Mouse (Mus musculus): ENCODE measurements around the gene Klra2. TPM values are rescaled to one million over a fixed set of nuclear protein-coding genes. Genes with fewer than 3 reads are reported as not detected.

The Klra2 gene
- polyA plus RNA-seq, 1 experiment from 2014 or later = 1.8 TPM

DNA sequence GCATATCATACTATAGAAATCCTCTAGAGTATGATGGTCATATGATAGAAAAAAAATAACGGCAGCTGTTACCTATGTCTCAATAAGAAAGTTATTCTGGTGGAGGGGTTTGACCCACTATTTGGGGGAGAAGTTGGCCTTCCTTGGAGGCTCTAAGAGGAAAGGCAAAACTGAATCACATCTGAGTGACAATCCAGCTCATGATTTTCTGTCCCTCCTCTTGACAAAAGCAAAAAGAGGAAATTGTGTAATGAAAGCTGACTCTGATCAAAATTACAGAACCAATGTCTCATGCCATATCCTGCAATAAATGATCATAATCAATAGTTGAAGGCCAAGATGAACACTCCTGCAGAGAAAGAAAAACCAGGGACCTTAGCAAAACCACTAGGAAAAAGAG lies 25.1 kb upstream of the Klra2 start:
- no peak for ATAC-seq (ENCODE audit: insufficient read depth, low FRiP score)
- Histone ChIP-seq H3K9ac (ENCODE audit: low read length) (no peak overlapping the region), H3K9me3 (replicated peaks; ENCODE audit: control insufficient read depth, low read length) (no peaks in the 10 kb centered on the region), H3K4me2 (ENCODE audit: low read depth, low read length) (no peak overlapping the region), H3K36me3 (ENCODE audit: control insufficient read depth, insufficient read depth, low read length) (no peaks in the 10 kb centered on the region), H3K27ac (ENCODE audit: low read length) (no peak overlapping the region), H3K4me3 (replicated peaks; ENCODE audit: low read length) (no peak overlapping the region), H3K4me1 (ENCODE audit: control insufficient read depth, insufficient read depth, low read length) (no peaks in the 10 kb centered on the region), H3K27me3 (ENCODE audit: control insufficient read depth, insufficient read depth, low read length) (no peaks in the 10 kb centered on the region)
- 88% methylated on average over 1 of the region's 1 CpGs for WGBS

DNA sequence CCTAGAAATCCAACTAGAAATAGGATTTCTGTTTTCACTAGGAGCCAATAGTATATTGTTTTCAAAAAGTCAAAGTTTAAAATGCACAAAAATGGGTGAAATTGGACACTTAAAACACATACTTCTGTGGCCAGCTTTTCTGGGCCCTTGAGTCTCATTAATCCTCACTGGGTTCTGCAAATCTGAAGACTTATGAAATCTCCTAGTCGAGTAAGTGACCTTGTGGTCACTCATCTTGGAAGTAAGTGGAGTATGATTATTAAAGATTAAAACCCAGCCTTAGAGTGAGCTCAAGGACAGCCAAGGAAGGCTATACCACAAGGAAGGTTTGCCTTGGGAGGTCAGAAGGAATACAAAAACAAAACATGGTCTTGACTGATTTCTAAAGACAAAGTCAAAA lies 23.1 kb upstream of the Klra2 start:
- Histone ChIP-seq H3K9me3 (replicated peaks; ENCODE audit: control insufficient read depth, low read length) (no peaks in the 10 kb centered on the region), H3K9ac (ENCODE audit: low read length) (no peak overlapping the region), H3K4me2 (ENCODE audit: low read depth, low read length) (no peak overlapping the region), H3K27ac (ENCODE audit: low read length) (no peak overlapping the region), H3K27me3 (ENCODE audit: control insufficient read depth, insufficient read depth, low read length) (no peaks in the 10 kb centered on the region), H3K4me1 (ENCODE audit: control insufficient read depth, insufficient read depth, low read length) (no peaks in the 10 kb centered on the region), H3K36me3 (ENCODE audit: control insufficient read depth, insufficient read depth, low read length) (no peaks in the 10 kb centered on the region), H3K4me3 (replicated peaks; ENCODE audit: low read length) (no peak overlapping the region)
- 45% methylated on average over 1 of the region's 1 CpGs for WGBS
- ATAC-seq (ENCODE audit: insufficient read depth, low FRiP score) = no peak

DNA sequence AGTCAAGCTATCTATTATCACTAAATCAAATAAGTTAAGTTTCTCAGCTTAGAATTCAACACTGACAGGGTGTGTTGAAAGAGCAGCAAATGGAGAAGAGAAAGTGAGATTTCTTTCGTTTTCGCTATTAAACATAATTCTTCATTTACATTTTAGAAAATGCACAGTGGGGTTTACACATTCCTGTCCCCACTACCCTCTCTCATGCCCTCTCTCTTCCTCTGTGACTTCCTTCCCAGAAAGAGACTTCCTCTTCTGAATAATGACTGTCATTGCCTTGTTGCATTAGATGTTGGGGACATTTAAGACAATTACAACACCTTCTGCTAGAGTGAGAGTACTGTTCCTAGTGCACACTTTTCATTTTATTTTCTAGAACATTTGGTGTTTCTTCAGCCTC lies 22.4 kb upstream of the Klra2 start:
- Histone ChIP-seq H3K36me3 (ENCODE audit: control insufficient read depth, insufficient read depth, low read length) (no peaks in the 10 kb centered on the region), H3K4me2 (ENCODE audit: low read depth, low read length) (no peak overlapping the region), H3K9me3 (replicated peaks; ENCODE audit: control insufficient read depth, low read length) (no peaks in the 10 kb centered on the region), H3K27me3 (ENCODE audit: control insufficient read depth, insufficient read depth, low read length) (no peaks in the 10 kb centered on the region), H3K9ac (ENCODE audit: low read length) (no peak overlapping the region), H3K4me3 (replicated peaks; ENCODE audit: low read length) (no peak overlapping the region), H3K4me1 (ENCODE audit: control insufficient read depth, insufficient read depth, low read length) (no peaks in the 10 kb centered on the region), H3K27ac (ENCODE audit: low read length) (no peak overlapping the region)
- 92% methylated on average over 2 of the region's 2 CpGs for WGBS
- no peak for ATAC-seq (ENCODE audit: insufficient read depth, low FRiP score)

DNA sequence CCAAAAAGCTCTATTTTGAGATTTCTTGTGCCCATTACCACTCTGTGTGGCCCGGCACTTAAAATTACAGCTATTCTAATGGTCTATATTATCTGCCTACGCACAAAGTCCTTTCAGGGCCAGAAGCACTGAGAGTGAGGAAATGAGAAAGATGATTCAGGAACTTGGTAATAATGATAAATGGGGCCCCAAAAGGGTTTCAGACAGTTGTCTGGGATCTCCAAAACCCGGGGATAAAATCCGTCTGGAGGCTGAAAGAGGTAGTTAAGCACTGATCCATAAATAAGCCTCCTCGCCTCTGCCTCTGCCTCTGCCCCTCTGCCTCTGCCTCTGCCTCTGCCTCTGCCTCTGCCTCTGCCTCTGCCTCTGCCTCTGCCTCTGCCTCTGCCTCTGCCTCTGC lies 17.0 kb upstream of the Klra2 start:
- H3K4me2 ChIP-seq (ENCODE audit: low read depth, low read length) = no peak overlapping the region
- WGBS = 87% methylated on average over 5 of the region's 5 CpGs
- no peak overlapping the region for H3K4me3 ChIP-seq (replicated peaks; ENCODE audit: low read length)

DNA sequence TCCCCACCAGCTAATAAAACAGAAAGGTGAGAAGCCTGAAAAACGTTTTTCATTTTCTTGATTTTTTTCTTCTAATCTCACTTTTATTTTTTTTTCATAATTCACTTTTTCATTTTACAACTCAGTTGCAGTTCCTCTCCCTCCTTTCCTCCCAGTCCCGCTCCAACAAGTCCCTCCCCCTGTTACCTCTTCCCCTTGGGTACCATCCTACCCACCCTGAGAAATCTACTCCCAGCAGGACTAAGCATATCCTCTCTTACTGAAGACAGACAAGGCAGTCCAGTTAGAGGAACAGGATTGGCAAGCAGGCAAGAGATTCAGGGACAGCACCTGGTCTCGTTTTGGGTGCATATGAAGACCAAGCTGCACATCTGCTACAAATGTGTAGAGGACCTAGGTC lies 15.6 kb upstream of the Klra2 start:
- Histone ChIP-seq H3K9ac (ENCODE audit: low read length) (no peak overlapping the region), H3K27me3 (ENCODE audit: control insufficient read depth, insufficient read depth, low read length) (no peaks in the 10 kb centered on the region), H3K4me1 (ENCODE audit: control insufficient read depth, insufficient read depth, low read length) (no peaks in the 10 kb centered on the region), H3K27ac (ENCODE audit: low read length) (no peak overlapping the region), H3K36me3 (ENCODE audit: control insufficient read depth, insufficient read depth, low read length) (no peaks in the 10 kb centered on the region), H3K9me3 (replicated peaks; ENCODE audit: control insufficient read depth, low read length) (no peaks in the 10 kb centered on the region), H3K4me3 (replicated peaks; ENCODE audit: low read length) (no peak overlapping the region), H3K4me2 (ENCODE audit: low read depth, low read length) (no peak overlapping the region)
- no peak for ATAC-seq (ENCODE audit: insufficient read depth, low FRiP score)
- 55% methylated on average over 3 of the region's 3 CpGs for WGBS

More for the DNA sequence above, 17.0 kb upstream of the Klra2 start:
- Histone ChIP-seq H3K9ac (ENCODE audit: low read length) (no peak overlapping the region), H3K27me3 (ENCODE audit: control insufficient read depth, insufficient read depth, low read length) (no peaks in the 10 kb centered on the region), H3K9me3 (replicated peaks; ENCODE audit: control insufficient read depth, low read length) (no peaks in the 10 kb centered on the region), H3K4me1 (ENCODE audit: control insufficient read depth, insufficient read depth, low read length) (no peaks in the 10 kb centered on the region), H3K27ac (ENCODE audit: low read length) (no peak overlapping the region), H3K36me3 (ENCODE audit: control insufficient read depth, insufficient read depth, low read length) (no peaks in the 10 kb centered on the region)
- ATAC-seq (ENCODE audit: insufficient read depth, low FRiP score) = no peak

DNA sequence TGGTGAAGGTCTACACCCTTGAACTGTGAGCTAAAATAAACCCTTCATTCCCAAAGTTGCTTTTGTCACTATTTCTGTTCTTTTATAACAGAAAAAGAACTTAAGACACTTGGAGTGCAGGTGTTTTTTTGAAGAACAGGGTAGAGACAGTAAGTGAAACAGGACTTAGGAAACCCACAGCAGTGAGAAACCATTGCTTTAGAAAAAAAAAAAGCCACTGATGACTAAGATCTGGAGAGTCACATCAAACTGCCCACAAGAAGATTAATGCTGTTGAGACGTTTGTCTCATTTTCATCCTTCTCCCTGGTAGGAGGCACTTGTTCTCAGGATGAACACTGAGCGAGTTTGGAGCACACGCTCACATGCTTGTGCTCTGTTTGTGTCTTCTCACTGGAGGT lies 14.8 kb upstream of the Klra2 start:
- Histone ChIP-seq H3K4me1 (ENCODE audit: control insufficient read depth, insufficient read depth, low read length) (no peaks in the 10 kb centered on the region), H3K27me3 (ENCODE audit: control insufficient read depth, insufficient read depth, low read length) (no peaks in the 10 kb centered on the region), H3K9me3 (replicated peaks; ENCODE audit: control insufficient read depth, low read length) (no peaks in the 10 kb centered on the region), H3K36me3 (ENCODE audit: control insufficient read depth, insufficient read depth, low read length) (no peaks in the 10 kb centered on the region), H3K4me3 (replicated peaks; ENCODE audit: low read length) (no peak overlapping the region), H3K9ac (ENCODE audit: low read length) (no peak overlapping the region), H3K4me2 (ENCODE audit: low read depth, low read length) (no peak overlapping the region), H3K27ac (ENCODE audit: low read length) (no peak overlapping the region)
- WGBS = 84% methylated on average over 3 of the region's 3 CpGs
- ATAC-seq (ENCODE audit: insufficient read depth, low FRiP score) = no peak

DNA sequence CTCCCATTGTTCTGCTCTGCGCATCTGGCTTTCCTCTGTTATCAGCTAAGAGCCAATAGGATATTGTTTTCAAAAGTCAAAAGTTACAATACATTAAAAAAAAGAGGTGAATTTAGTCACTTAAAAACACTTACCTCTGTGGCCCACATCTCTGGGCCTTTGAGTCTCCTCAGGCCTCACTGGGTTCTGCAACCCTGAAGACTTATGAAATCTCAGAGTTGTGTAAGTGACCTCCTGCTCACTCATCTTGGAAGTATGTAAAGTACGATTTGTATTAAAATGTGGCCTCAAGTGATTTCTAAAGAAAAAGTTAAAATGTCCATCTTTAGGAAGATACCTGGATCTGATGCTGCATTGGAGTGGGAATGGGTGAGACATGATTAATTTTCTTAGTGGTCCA lies 2.1 kb downstream of the Klra2 start:
- ATAC-seq (ENCODE audit: insufficient read depth, low FRiP score) = no peak
- Histone ChIP-seq H3K36me3 (ENCODE audit: control insufficient read depth, insufficient read depth, low read length) (no peaks in the 10 kb centered on the region), H3K9me3 (replicated peaks; ENCODE audit: control insufficient read depth, low read length) (no peaks in the 10 kb centered on the region), H3K9ac (ENCODE audit: low read length) (no peak overlapping the region), H3K4me1 (ENCODE audit: control insufficient read depth, insufficient read depth, low read length) (no peaks in the 10 kb centered on the region), H3K27me3 (ENCODE audit: control insufficient read depth, insufficient read depth, low read length) (no peaks in the 10 kb centered on the region), H3K27ac (ENCODE audit: low read length) (no peak overlapping the region), H3K4me2 (ENCODE audit: low read depth, low read length) (no peak overlapping the region), H3K4me3 (replicated peaks; ENCODE audit: low read length) (no peak overlapping the region)
- 71% methylated on average over 2 of the region's 2 CpGs for WGBS

Other genes starting within 250 kb of the Klra2 start
- 42.4 and 51.3 TPM in 2 replicates for gene Magohb, start 45.9 kb upstream of the Klra2 start, polyA plus RNA-seq (2015; fragmentation: Nextera tagmentation; extraction: Ambion mirVana)
- gene Styk1, start 106.2 kb upstream of the Klra2 start, polyA plus RNA-seq (2015; fragmentation: Nextera tagmentation; extraction: Ambion mirVana) = 12.1 and 15.6 TPM in 2 replicates
- 32.7 and 39.8 TPM in 2 replicates for gene Ybx3, start 141.1 kb upstream of the Klra2 start, polyA plus RNA-seq (2015; fragmentation: Nextera tagmentation; extraction: Ambion mirVana)
- not detected in 2 replicates for gene 5430401F13Rik, start 239.0 kb upstream of the Klra2 start, polyA plus RNA-seq (2015; fragmentation: Nextera tagmentation; extraction: Ambion mirVana)
- not detected in 2 replicates for gene Gm6619, start 239.0 kb upstream of the Klra2 start, polyA plus RNA-seq (2015; fragmentation: Nextera tagmentation; extraction: Ambion mirVana)